Mouse (Mus musculus): ENCODE results near the gene Dlx6.

The Dlx6 gene

DNA sequence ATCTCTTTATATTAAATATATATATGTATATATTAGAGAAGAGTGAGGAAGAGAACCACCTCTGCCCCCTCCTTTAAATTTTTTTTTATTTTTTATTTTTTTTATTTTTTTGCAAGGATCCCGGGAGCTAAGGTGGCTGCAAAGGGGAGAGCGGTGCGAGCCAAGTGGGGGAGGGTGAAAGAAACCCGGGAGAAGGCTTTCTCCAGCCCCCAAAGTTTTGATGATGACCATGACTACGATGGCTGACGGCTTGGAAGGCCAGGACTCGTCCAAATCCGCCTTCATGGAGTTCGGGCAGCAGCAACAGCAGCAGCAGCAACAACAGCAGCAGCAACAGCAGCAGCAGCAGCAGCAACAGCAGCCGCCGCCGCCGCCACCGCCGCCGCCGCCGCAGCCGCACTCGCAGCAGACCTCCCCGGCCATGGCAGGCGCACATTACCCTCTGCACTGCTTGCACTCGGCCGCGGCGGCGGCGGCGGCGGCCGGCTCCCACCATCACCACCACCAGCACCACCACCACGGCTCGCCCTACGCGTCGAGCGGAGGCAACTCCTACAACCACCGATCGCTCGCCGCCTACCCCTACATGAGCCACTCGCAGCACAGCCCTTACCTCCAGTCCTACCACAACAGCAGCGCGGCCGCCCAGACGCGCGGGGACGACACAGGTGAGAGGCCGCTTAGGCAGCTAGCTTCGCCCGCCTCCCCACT is at the start of gene Dlx6:
Gene Dlx6, plus strand, starts transcription at position 175 of the 711 bp plus-strand sequence.
- DNase-seq (ENCODE audit: low spot score): no peak

DNA sequence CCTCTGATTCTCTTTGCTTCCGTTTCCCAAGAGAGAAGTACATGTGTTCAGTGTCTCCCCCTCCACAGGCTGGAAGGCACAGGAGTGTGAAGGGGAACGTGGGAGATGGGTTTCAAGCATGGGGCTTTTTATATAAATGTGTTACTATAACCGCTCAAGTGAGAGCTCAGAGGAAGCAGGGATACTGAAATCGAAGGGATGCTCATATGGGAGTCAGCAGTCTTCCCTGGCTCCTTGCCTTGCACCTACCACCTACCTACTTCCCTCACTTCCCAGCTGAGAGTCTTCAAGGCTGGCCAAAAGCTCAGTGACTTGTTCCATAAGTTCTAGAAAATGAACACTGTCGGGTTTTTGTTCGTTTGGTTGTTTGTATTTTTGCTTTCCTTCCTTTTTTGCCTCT is 46.3 kb upstream of the Dlx6 start:
- DNase-seq (ENCODE audit: low spot score): no peak

GRCm38 (mm10) chr6:6818036-6818788 is 44.9 kb upstream of the Dlx6 start:
- no peak for DNase-seq (ENCODE audit: low spot score)

DNA sequence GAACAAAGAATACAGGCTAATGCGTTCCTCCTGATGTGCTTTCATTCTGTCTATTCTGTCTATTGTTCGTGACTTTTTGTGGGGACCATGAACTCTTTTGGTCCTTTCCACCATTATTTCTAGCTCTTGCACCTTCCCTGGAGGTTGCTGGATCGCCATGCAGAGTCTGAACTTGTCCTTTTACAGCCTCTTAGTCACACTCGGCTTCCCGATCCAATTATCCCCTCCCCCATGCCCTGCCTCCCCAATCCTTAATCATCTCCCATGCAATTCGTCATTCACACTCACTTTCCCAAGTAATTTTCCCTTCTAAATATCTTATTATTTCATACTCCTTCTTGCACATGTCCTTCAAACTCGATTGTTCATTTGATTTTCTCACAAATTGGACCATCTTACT is 44.0 kb upstream of the Dlx6 start:
- DNase-seq (ENCODE audit: low spot score): no peak

- DNase-seq (ENCODE audit: low spot score): no peak
Measured at GRCm38 (mm10) chr6:6825313-6825712, 37.8 kb upstream of the Dlx6 start.

- no peak for DNase-seq (ENCODE audit: low spot score)
Measured at GRCm38 (mm10) chr6:6826861-6827260, 36.3 kb upstream of the Dlx6 start.

DNA sequence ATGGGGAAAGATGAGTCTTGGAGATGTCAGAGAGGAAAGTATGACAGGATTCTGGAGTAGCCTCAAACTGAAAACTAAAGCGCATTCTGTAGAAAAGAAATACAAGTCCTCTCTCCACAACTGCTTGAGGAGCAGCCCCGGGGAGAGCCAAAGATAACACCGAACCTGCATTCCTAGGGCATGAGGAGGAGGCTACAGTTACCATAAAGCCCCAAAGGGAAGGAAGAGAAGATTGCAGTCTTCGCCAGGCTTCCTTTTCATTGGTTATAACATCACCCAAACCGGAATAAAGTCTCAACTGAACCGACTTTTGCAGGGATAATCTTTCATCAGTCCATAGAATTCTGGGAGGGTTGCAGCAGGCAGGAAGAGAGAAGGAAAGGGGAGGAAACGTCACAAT is 32.7 kb upstream of the Dlx6 start:
- no peak for DNase-seq (ENCODE audit: low spot score)

DNA sequence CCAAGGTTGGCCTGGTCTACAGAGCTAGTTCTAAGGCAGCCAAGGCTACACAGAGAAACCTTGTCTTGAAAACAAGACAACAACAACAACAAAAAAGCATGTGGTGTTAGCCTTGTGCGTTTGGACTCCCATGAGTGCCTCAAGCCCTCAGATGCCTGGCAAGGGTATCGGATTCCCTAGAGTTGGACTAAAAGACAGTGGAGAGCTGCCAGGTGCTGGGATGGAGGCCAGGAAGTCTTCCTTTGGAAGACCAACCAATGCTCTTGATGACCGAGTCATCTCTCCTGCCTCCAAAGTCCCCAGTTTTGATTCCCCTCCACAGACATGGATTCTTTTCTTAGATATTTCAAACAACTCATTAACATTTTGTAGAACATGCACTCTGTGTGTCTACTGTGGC is 29.8 kb upstream of the Dlx6 start:
- no peak for DNase-seq (ENCODE audit: low spot score)

- no peak for DNase-seq (ENCODE audit: low spot score)
Measured at GRCm38 (mm10) chr6:6848541-6848940, 14.6 kb upstream of the Dlx6 start.

DNA sequence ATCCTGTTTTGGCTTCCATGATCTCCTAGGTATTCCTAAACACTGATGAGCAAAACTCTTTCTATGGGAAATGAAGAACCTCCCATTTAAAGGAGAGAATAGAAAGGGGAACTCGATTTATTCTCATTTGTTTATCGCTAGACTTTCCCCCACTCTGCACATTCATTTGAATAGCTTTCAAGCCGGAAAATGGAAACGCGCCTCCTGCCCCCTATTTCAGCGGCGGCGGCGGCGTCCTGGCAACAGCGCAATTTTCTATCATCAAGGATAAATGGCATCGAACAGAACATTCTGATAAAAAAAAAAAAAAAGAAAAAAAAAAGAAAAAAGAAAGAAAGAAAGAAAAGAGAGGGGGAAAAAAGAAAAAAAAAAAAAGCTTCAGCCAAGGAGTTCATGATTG is 13.4 kb upstream of the Dlx6 start:
- no peak for DNase-seq (ENCODE audit: low spot score)

GRCm38 (mm10) chr6:6850324-6851060 is 12.6 kb upstream of the Dlx6 start:
- no peak for DNase-seq (ENCODE audit: low spot score)

- DNase-seq (ENCODE audit: low spot score): no peak
Measured at GRCm38 (mm10) chr6:6851166-6851565, 12.0 kb upstream of the Dlx6 start.

DNA sequence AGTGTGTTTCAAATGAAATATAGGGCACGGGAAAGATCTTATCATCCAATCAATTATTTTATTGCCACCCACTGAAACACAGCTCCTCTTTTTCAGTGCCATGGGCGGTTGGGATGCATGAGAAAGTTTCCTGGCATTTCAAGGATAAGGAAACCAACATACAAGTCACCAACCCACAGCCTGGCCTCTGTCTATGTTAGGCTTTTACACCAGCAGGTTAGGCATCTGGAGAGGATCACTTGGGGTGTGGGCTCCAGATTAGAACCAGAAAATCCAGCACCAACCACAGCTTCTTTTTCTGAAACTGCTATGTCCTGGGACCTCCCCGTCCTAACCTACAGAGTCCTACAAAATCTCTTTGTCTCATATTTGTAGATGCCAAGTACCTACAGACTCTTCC is 10.2 kb upstream of the Dlx6 start:
- DNase-seq (ENCODE audit: low spot score): no peak

DNA sequence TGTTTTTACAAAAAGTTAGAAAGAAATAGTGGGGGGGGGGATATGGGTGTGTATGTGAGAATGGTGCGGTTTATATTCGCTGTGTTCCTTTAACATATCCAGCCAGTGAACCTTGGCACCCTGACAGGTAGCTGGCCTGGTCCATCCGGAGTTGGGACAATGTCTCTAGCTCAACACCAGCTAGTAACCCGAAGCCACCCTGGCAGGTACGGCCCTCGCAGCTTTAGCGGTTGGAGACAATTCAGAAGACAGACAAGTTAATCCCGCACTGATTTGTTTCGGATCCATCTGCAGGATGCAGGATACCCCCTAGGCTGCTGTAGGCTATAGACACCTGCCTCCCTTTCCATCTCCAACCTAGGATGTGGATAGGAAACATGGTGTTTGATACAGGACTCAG is 9.0 kb upstream of the Dlx6 start:
- DNase-seq (ENCODE audit: low spot score): no peak

GRCm38 (mm10) chr6:6854902-6855745 is 8.0 kb upstream of the Dlx6 start:
- no peak for DNase-seq (ENCODE audit: low spot score)

GRCm38 (mm10) chr6:6855746-6856185 is 7.4 kb upstream of the Dlx6 start:
- DNase-seq (ENCODE audit: low spot score): no peak

DNA sequence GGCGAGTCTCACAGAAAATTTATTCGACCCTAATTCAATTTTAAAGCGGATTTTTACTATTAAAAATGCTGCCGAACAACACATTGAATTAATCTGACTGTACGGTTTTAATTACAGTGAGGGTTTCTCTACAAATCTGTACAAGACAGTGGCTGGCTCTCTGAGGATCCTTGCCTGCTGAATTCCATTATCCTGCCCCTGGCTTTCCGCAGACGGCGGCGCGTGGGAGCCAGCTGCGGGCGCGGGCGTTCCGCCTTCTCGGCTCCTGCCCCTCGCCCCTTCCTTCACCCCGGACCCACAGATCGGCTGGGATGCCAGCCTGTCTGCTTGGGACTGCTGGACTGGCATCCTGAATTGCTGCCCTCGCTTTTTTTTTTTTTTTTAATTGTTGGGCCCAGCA is 6.8 kb upstream of the Dlx6 start:
- no peak for DNase-seq (ENCODE audit: low spot score)

- DNase-seq (ENCODE audit: low spot score): no peak
Measured at GRCm38 (mm10) chr6:6856881-6857280, 6.3 kb upstream of the Dlx6 start.

GRCm38 (mm10) chr6:6857766-6858165 is 5.4 kb upstream of the Dlx6 start:
- DNase-seq (ENCODE audit: low spot score): no peak

- no peak for DNase-seq (ENCODE audit: low spot score)
Measured at GRCm38 (mm10) chr6:6858571-6858970, 4.6 kb upstream of the Dlx6 start.

GRCm38 (mm10) chr6:6859111-6859949 is 3.8 kb upstream of the Dlx6 start:
- DNase-seq (ENCODE audit: low spot score): no peak
